Mouse (Mus musculus) heart, postnatal 0 days (tissue): ENCODE results near the gene Rnf180. TPM values are rescaled to one million over a fixed set of nuclear protein-coding genes. Genes with fewer than 3 reads are reported as not detected.
A peak's percentile ranks its signal among the peaks of the same experiment; 100 is the strongest.

ENCODE experiments used
- ATAC-seq: fragments of 200-750 bp; cut with Nextera tagmentation; 2 replicates; pipeline ENCODE4 v1.8.0; 2017; ENCODE audit warnings: low read depth, moderate number of reproducible peaks, moderate library complexity; ENCODE audit not compliant: insufficient read depth
- DNase-seq: peaks from one replicate; pipeline ENCODE4 v3.0.0-alpha.2; 2016; ENCODE audit warnings: low spot score
- H3K27ac ChIP-seq: fragments of 300-500 bp; sonication (generic); 2 replicates; pipeline ENCODE4 v1.5.1; 2014; ENCODE audit warnings: low read depth, mild to moderate bottlenecking
- H3K27me3 ChIP-seq: fragments of 300-500 bp; sonication (generic); 2 replicates; pipeline ENCODE4 v1.6.1; 2014; ENCODE audit warnings: low read length, mixed read lengths; ENCODE audit not compliant: control insufficient read depth, insufficient read depth
- H3K36me3 ChIP-seq: fragments of 300-500 bp; sonication (generic); replicated peaks from 2 replicates; pipeline ENCODE4 v1.6.1; 2014; ENCODE audit warnings: low read length, mixed read lengths; ENCODE audit not compliant: control insufficient read depth, insufficient read depth
- H3K4me1 ChIP-seq: fragments of 300-500 bp; sonication (generic); 2 replicates; pipeline ENCODE4 v1.6.1; 2014; ENCODE audit warnings: antibody characterized with exemption; ENCODE audit not compliant: control insufficient read depth, insufficient read depth
- H3K4me2 ChIP-seq: fragments of 300-500 bp; sonication (generic); 2 replicates; pipeline ENCODE4 v1.6.1; 2014; ENCODE audit warnings: low read depth, mild to moderate bottlenecking, low read length, moderate library complexity
- H3K4me3 ChIP-seq: fragments of 300-500 bp; sonication (generic); 2 replicates; pipeline ENCODE4 v1.5.1; 2014; ENCODE audit warnings: low read depth, low read length
- H3K9ac ChIP-seq: fragments of 300-500 bp; sonication (generic); replicated peaks from 2 replicates; pipeline ENCODE4 v1.6.1; 2014; ENCODE audit warnings: low read depth, low read length, mixed read lengths
- H3K9me3 ChIP-seq: fragments of 300-500 bp; sonication (generic); replicated peaks from 2 replicates; pipeline ENCODE4 v1.6.1; 2016; ENCODE audit warnings: low read length; ENCODE audit not compliant: control insufficient read depth
- CTCF ChIP-seq: IDR thresholded peaks from 2 replicates; pipeline ENCODE4 v1.5.1; 2016; ENCODE audit warnings: antibody characterized with exemption, control low read depth, low read depth
- EP300 ChIP-seq: IDR thresholded peaks from 2 replicates; pipeline ENCODE4 v1.6.1; 2016; ENCODE audit warnings: antibody characterized with exemption, low read depth
- WGBS: fragments of 180-500 bp; shearing (Covaris S2); extraction: QIAGEN DNeasy Blood & Tissue Kit; methylation state at CpG from one replicate; pipeline ENCODE4 v1.1.7; 2014; 5-methylcytosine and 5-hydroxymethylcytosine counted together
- polyA plus RNA-seq: library from polyadenylated mRNA; unstranded; fragments of >200 nt; fragmentation: Nextera tagmentation; extraction: Ambion mirVana; gene quantifications from 2 replicates; pipeline ENCODE4 v1.2.1, GENCODE M21; 2015
- total RNA-seq: library from RNA; depleted of rRNA; stranded (reverse); fragments of >200 nt; gene quantifications from 2 replicates; pipeline ENCODE4 v1.2.3, GENCODE M21; 2014; ENCODE audit warnings: low replicate concordance

Rnf180 gene
- total and polyA plus RNA-seq, 2 experiments from 2014 or later: 0.31 to 1.2 TPM

DNA sequence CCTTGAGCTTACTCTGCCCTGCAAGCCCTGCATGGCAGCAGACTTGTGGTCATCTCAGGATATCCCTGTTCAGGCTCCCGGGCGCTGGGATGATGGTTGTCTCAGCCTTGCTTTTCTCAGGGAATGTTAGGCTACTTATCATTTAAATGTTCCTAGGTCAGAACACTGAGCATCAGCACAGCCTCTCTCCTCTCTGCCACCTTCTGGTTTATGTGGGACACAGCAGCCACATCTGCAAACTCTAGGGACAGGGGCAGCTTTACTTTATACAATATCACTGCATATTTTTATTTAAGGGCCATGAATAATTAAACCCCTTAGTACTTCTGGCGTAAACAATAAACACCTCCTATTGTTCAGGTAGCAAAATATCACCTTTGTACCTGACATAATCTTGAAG is 71.5 kb downstream of the Rnf180 start:
- no peak for TF ChIP-seq EP300
- peak; percentile 76 for TF ChIP-seq CTCF
- ATAC-seq (peak; percentile 47; the same call in 1 of the 2 replicates), DNase-seq (peak; percentile 23)
- Histone ChIP-seq H3K36me3 (no peaks in the 10 kb centered on the region), H3K27me3 (no peaks in the 10 kb centered on the region), H3K4me1 (no peaks in the 10 kb centered on the region), H3K4me2 (no peak overlapping the region), H3K4me3 (no peak overlapping the region), H3K9ac (no peak overlapping the region), H3K27ac (no peak overlapping the region), H3K9me3 (no peaks in the 10 kb centered on the region)
- WGBS: 47% methylated on average over 3 of the region's 3 CpGs

DNA sequence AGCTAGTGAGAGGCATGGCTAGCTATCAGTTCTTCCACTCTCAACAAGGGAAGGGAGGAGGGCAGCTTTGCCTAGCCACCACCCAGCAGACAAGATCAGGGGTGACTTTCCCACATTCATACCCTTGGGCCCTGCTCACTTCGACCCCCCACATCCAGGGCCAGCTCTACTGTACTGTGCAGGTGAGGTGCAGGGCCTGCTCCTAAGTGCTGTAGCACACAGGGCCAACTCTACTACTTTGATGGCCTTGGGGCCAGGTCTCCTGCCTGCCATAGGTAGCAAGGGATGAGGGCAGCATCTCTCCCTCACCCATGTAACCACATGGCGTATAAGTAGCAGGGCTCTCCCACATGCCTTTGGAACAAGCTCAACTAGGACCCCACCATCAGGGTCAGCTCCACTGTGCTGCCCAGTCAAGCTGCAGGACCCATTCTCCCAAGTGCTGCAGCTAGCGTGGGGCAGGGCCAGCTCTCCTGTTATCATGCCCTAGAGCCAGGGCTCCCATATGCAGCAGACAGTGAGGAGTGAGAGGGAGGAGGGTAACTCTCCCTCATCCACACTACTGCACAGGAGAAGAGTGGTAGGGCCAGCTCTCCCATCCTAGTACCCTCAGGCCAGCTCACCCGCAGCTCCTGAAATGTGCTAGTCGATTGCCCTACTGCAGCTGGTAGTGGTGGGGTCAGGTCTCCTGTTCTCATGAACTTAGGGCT is 72.4 kb downstream of the Rnf180 start:
- ATAC-seq (no peak), DNase-seq (no peak)
- Histone ChIP-seq H3K4me2 (no peak overlapping the region), H3K27me3 (no peaks in the 10 kb centered on the region), H3K36me3 (no peaks in the 10 kb centered on the region), H3K4me1 (no peaks in the 10 kb centered on the region), H3K9ac (no peak overlapping the region), H3K9me3 (no peaks in the 10 kb centered on the region), H3K27ac (no peak overlapping the region), H3K4me3 (no peak overlapping the region)
- WGBS: 79% methylated on average over 5 of the region's 5 CpGs
- TF ChIP-seq EP300 (no peak), CTCF (no peak)

DNA sequence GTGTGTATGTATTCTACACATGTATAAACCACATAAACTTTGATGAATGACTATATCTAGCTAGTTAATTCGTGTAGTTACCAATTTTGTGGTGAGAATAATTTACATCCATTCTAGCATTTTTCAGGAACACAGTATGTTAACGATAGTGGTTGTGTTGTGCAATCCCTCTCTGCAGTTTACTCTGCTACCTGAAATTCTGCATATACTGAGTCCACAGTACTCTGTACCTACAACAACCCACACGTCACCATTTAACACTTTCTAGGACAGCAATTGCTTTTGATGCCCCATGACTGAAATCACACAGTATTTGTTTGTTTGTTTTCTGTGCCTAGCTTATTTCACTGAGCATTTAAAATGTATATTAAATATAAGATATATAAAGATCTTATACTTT is 83.9 kb downstream of the Rnf180 start:
- Histone ChIP-seq H3K27me3 (no peaks in the 10 kb centered on the region), H3K27ac (no peak overlapping the region), H3K4me1 (no peaks in the 10 kb centered on the region), H3K4me3 (no peak overlapping the region), H3K9me3 (no peaks in the 10 kb centered on the region), H3K9ac (no peak overlapping the region), H3K4me2 (no peak overlapping the region), H3K36me3 (no peaks in the 10 kb centered on the region)
- no peak for DNase-seq
- 79% methylated on average over 3 of the region's 3 CpGs for WGBS
- ATAC-seq: no peak
- TF ChIP-seq CTCF: no peak
- TF ChIP-seq EP300: no peak

DNA sequence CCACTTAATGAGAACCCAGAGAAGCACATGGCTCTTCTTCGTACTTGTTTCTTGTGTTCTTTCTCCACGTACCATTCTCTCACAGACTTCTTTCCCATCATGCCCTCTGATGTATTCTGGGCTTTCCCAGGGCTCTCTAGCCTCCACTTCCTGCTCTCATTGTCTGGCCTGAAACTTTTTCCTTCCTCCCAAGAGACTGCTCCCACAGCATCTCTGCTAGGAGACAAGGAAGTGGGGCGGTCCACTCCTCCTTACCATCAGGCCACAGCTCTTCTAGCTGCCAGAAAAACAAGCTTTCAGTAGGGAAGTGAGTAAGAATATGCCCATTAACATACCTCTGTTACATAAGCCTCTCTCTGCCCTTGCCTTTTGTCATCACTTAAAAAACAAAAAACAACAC is 90.8 kb downstream of the Rnf180 start:
- Histone ChIP-seq H3K27me3 (no peaks in the 10 kb centered on the region), H3K36me3 (no peaks in the 10 kb centered on the region), H3K4me3 (no peak overlapping the region), H3K9ac (no peak overlapping the region), H3K4me2 (no peak overlapping the region), H3K9me3 (no peaks in the 10 kb centered on the region), H3K27ac (no peak overlapping the region), H3K4me1 (no peaks in the 10 kb centered on the region)
- TF ChIP-seq CTCF: no peak
- TF ChIP-seq EP300: no peak
- no peak for DNase-seq
- ATAC-seq: peak; percentile 44; the same call in 1 of the 2 replicates
- WGBS: 58% methylated on average over 3 of the region's 3 CpGs

DNA sequence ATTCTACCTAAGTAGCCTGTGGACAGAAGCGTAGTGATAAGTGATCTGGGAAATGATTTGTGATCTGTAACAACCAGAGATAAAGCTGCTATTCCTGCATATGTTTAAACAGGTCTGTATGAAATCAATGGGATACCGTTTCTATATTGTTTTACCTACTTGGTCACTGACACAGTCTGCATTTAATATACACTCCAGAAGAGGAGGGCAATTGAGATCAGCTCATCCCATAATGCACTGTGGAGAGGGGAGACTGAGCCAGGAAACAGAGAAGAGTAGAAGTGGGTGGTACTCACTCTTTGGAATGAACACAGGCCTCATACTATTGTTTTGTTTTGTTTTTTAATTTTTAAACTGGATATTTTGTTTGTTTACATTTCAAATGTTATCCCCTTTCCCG is 96.0 kb downstream of the Rnf180 start:
- Histone ChIP-seq H3K4me2 (no peak overlapping the region), H3K4me1 (no peaks in the 10 kb centered on the region), H3K36me3 (no peaks in the 10 kb centered on the region), H3K27me3 (no peaks in the 10 kb centered on the region), H3K9ac (no peak overlapping the region), H3K27ac (no peak overlapping the region), H3K4me3 (no peak overlapping the region), H3K9me3 (no peaks in the 10 kb centered on the region)
- ATAC-seq: no peak
- no peak for DNase-seq
- WGBS: 70% methylated on average over 3 of the region's 3 CpGs
- TF ChIP-seq EP300: no peak
- no peak for TF ChIP-seq CTCF

DNA sequence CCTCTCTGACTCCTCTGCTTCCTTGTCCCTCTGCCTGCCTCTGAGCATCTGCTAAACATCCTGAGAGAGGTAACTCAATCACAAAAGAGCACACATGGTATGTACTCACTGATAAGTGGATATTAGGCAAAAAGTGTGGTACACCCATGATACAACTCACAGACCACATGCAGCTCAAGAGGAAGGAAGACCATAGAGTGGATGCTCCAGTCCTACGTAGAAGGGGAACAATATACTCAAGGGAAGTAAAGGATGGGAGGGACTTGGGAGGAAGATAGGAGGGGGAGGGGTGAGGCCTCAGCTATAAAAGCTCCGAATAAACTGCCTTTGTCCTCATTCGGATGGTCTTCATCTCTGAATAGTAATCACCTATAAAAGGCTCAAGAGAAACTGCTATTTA is 96.6 kb downstream of the Rnf180 start:
- Histone ChIP-seq H3K27me3 (no peaks in the 10 kb centered on the region), H3K9me3 (no peaks in the 10 kb centered on the region), H3K4me1 (no peaks in the 10 kb centered on the region), H3K36me3 (no peaks in the 10 kb centered on the region), H3K4me3 (no peak overlapping the region), H3K9ac (no peak overlapping the region), H3K4me2 (no peak overlapping the region), H3K27ac (no peak overlapping the region)
- 52% methylated on average over 3 of the region's 3 CpGs for WGBS
- DNase-seq (no peak), ATAC-seq (no peak)
- TF ChIP-seq CTCF (no peak), EP300 (no peak)
